In genomic region chrX:99975985-99976924, GRCm38 (mm10) we compare ENCODE assay signal across 8 mouse cellular contexts. TPM values are rescaled to one million over a fixed set of nuclear protein-coding genes. Genes with fewer than 3 reads are reported as not detected.
DNase-seq lines count a peak whose midpoint lies in the region; ATAC-seq and TF ChIP-seq lines count a peak whose summit lies in the region.

No protein-coding gene starts in this region.

- no peaks in the 10 kb centered on the region for H3K9me3 ChIP-seq in neural tube, embryonic 14.5 days (ENCODE audit: control insufficient read depth, low read length)

- WGBS in thymus, adult 2 months = 4% methylated on average over 42 of the region's 48 CpGs
- 17% methylated on average over 40 of the region's 48 CpGs for WGBS in neural tube, embryonic 14.5 days

- H3K9ac ChIP-seq in neural tube, embryonic 14.5 days (replicated peaks; ENCODE audit: low read depth, low read length) = peak overlapping the region; percentile 34

- H3K27me3 ChIP-seq in thymus, adult 2 months (ENCODE audit: control insufficient read depth, insufficient read depth, low read length) = no peaks in the 10 kb centered on the region
- no peaks in the 10 kb centered on the region; the same call in 1 of the 2 replicates for H3K27me3 ChIP-seq in neural tube, embryonic 14.5 days (ENCODE audit: control insufficient read depth, insufficient read depth, low read length)

- H3K4me3 ChIP-seq in thymus, adult 2 months (ENCODE audit: control insufficient read depth, insufficient read depth, low read length) = peak overlapping the region; percentile 13; the same call in 1 of the 2 replicates
- peak overlapping the region; percentile 49 for H3K4me3 ChIP-seq in neural tube, embryonic 14.5 days (ENCODE audit: low read depth, low read length)

- TF ChIP-seq CTCF in thymus, adult 2 months (IDR thresholded peaks at IDR 0.05; ENCODE audit: borderline replicate concordance, control insufficient read depth, extremely low read depth, insufficient read depth, low read length, poor library complexity) = no peak

- no peak for TF ChIP-seq POLR2A in thymus, adult 2 months (IDR thresholded peaks at IDR 0.05; ENCODE audit: control insufficient read depth, extremely low read depth, insufficient read depth, low read length, poor library complexity)

- ATAC-seq in neural tube, embryonic 14.5 days (ENCODE audit: low read depth) = peak; percentile 59

- peak overlapping the region; percentile 75 for H3K4me2 ChIP-seq in neural tube, embryonic 14.5 days (ENCODE audit: low read depth, low read length)

- DNase-seq in thymus, adult 2 months = peak; percentile 1
- no peak for DNase-seq in thymus, postnatal 0 days (ENCODE audit: low spot score)
- DNase-seq in embryo, embryonic 11 days = peak; percentile 19
- peak; percentile 13 for DNase-seq in heart, adult 8-10 months (ENCODE audit: low spot score)
- peak; percentile 32 for DNase-seq in kidney, adult 18-20 months
- peak; percentile 5 to 22 for DNase-seq in lung, adult 18-20 months
- DNase-seq in yolk sac, embryonic 10.5 days (ENCODE audit: low spot score) = peak; percentile 23

- H3K36me3 ChIP-seq in thymus, adult 2 months (ENCODE audit: control insufficient read depth, insufficient read depth, low read length) = no peaks in the 10 kb centered on the region
- no peaks in the 10 kb centered on the region for H3K36me3 ChIP-seq in neural tube, embryonic 14.5 days (ENCODE audit: control insufficient read depth, insufficient read depth, low read length)

- H3K27ac ChIP-seq in thymus, adult 2 months (ENCODE audit: control insufficient read depth, insufficient read depth, low read length) = no peak overlapping the region
- H3K27ac ChIP-seq in neural tube, embryonic 14.5 days (ENCODE audit: low read depth, low read length) = no peak overlapping the region

- H3K4me1 ChIP-seq in thymus, adult 2 months (replicated peaks; ENCODE audit: control insufficient read depth, insufficient read depth, low read length) = no peaks in the 10 kb centered on the region
- H3K4me1 ChIP-seq in neural tube, embryonic 14.5 days (ENCODE audit: control insufficient read depth, insufficient read depth, low read length) = no peaks in the 10 kb centered on the region

RNA-seq across cellular contexts. Expression of gene Eda, which starts 0.8 kb away (rescaled TPM):
- polyA plus RNA-seq in thymus, adult 2 months (2012; rRNA removed) = 0.54 and 0.68 TPM in 2 replicates
- 0.17 and 0.39 TPM in 2 replicates for polyA plus RNA-seq in thymus, postnatal 0 days (2015; fragmentation: Nextera tagmentation; extraction: Ambion mirVana)
- total RNA-seq in heart, adult 8-10 months (2022) = 1 to 10 TPM in 3 of 4 experiments, under 1 TPM in 1; 0.94 to 2.1 (median 1.5) TPM
- polyA plus RNA-seq in neural tube, embryonic 14.5 days (2014; fragmentation: Nextera tagmentation; extraction: Ambion mirVana) = 2.0 and 2.4 TPM in 2 replicates
